Mouse (Mus musculus): ENCODE results near the gene Gk2. TPM values are rescaled to one million over a fixed set of nuclear protein-coding genes. Genes with fewer than 3 reads are reported as not detected.

Gene Gk2
- polyA plus RNA-seq (2015; fragmentation: Nextera tagmentation; extraction: Ambion mirVana): not detected in 2 replicates

GRCm38 (mm10) chr5:97456816-97457215 is at the start of gene Gk2:
Gk2 (minus strand) TSS chr5:97457021.
- WGBS (ENCODE audit: insufficient replicate concordance): 75% methylated on average over 10 of the region's 10 CpGs
- no peak for ATAC-seq (ENCODE audit: insufficient read depth)
- no peak within 1 kb of the TSS for H3K9ac ChIP-seq
- H3K4me2 ChIP-seq: no peak within 1 kb of the TSS
- H3K27ac ChIP-seq (replicated peaks): no peak within 1 kb of the TSS
- no peaks in the 10 kb centered on the region for H3K4me1 ChIP-seq (replicated peaks)
- no peaks in the 10 kb centered on the region for H3K27me3 ChIP-seq
- no peaks in the 10 kb centered on the region for H3K9me3 ChIP-seq (replicated peaks)
- H3K36me3 ChIP-seq (replicated peaks): no peaks in the 10 kb centered on the region
- H3K4me3 ChIP-seq (replicated peaks): no peak within 1 kb of the TSS

DNA sequence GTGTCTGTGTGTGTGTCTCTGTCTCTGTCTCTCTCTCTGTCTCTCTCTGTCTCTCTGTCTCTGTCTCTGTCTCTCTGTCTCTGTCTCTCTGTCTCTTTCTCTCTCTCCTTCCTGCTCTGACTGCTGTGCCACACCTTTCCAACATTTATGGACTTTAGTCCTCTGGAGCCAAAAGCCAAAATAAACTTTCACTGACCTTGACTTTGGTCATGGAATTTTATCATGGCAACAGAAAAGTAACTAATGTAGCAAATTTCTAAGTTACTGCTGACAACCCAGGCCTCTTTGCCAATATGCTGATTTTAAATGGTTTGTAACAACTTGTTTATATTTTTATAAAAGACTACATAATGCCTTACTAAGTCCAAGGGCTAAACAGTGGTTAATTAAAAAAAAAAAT is 41.2 kb upstream of the Gk2 start:
- Histone ChIP-seq H3K4me1 (replicated peaks) (no peaks in the 10 kb centered on the region), H3K9me3 (replicated peaks) (no peaks in the 10 kb centered on the region), H3K27ac (replicated peaks) (no peak overlapping the region), H3K36me3 (replicated peaks) (no peaks in the 10 kb centered on the region), H3K27me3 (no peaks in the 10 kb centered on the region), H3K4me2 (no peak overlapping the region), H3K9ac (no peak overlapping the region), H3K4me3 (replicated peaks) (no peak overlapping the region)
- ATAC-seq (ENCODE audit: insufficient read depth): no peak

DNA sequence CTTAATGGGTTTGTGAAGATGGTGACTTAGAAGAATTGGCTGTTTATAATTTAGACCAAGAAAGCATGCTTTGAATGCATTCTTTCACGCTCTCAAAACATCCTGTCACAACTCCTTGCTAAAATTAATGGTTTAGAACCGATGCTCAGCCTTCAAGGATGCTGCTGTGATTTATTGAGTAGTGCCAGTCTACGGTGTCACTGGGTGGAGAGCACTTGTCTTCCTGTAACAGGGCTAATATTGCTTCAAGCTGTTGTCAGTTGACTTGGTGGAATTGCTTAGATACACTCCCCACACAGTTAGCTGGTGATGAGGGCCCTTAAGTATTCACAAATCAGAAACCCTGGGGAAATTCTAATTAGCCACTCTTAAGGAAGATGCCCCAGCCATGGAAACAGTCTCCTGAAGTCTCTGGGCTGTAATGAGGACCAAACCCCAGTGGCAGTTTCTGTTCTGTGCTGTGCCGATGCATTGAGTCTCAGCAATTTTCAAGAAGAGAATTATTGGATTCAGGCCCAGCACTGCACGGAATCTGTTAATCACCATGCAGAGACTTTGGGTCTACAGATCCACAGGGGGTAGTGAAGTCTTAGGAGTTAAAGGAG is 38.8 kb upstream of the Gk2 start:
- H3K4me2 ChIP-seq: no peak overlapping the region
- H3K9me3 ChIP-seq (replicated peaks): no peaks in the 10 kb centered on the region
- no peak overlapping the region for H3K9ac ChIP-seq
- H3K4me1 ChIP-seq (replicated peaks): no peaks in the 10 kb centered on the region
- no peaks in the 10 kb centered on the region for H3K36me3 ChIP-seq (replicated peaks)
- no peak overlapping the region for H3K27ac ChIP-seq (replicated peaks)
- WGBS (ENCODE audit: insufficient replicate concordance): 49% methylated on average over 5 of the region's 5 CpGs
- H3K4me3 ChIP-seq (replicated peaks): no peak overlapping the region
- ATAC-seq (ENCODE audit: insufficient read depth): no peak
- H3K27me3 ChIP-seq: no peaks in the 10 kb centered on the region

DNA sequence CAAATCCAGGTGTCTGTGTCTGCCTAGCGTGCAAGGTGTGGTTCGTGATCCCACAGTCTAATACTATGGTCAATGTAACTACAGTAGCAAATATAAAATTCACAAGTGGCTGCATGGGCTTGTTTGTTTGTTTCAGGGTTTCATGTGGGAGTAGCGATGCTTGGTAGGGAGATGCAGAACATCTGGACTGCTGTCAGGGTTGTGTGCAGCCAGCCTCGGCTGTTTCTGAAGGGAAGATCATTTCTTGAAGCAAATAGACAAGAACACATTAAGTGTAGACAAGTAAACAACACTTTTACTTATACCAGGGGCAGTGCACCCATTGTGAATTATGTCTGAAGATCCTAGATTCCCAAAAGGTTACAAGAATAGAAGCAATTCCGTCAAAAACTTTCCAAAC is 36.6 kb upstream of the Gk2 start:
- Histone ChIP-seq H3K36me3 (replicated peaks) (no peaks in the 10 kb centered on the region), H3K4me1 (replicated peaks) (no peaks in the 10 kb centered on the region), H3K27me3 (no peaks in the 10 kb centered on the region), H3K4me3 (replicated peaks) (no peak overlapping the region), H3K9me3 (replicated peaks) (no peaks in the 10 kb centered on the region), H3K9ac (no peak overlapping the region), H3K27ac (replicated peaks) (no peak overlapping the region), H3K4me2 (no peak overlapping the region)
- no peak for ATAC-seq (ENCODE audit: insufficient read depth)
- WGBS (ENCODE audit: insufficient replicate concordance): 62% methylated on average over 5 of the region's 5 CpGs

DNA sequence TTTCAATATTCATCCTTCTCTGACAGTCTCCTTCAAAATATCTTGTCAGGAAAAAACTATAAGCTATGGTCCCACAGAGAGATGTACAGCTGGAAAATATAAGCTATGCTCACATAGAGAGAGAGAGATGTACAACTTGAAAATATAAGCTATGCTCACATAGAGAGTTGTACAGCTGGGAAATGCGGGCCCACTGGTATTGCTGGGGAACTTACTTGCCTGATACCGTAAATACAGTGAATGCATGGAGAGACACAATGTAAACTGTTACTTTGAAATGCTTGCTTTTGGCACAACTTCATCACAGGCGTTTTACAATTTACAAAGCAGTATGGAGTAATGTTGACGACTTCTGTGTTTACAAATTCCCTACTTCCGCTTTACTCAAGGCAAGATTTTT is 29.3 kb upstream of the Gk2 start:
- H3K27me3 ChIP-seq: no peaks in the 10 kb centered on the region
- no peak overlapping the region for H3K9ac ChIP-seq
- H3K4me3 ChIP-seq (replicated peaks): no peak overlapping the region
- H3K4me2 ChIP-seq: no peak overlapping the region
- H3K36me3 ChIP-seq (replicated peaks): no peaks in the 10 kb centered on the region
- ATAC-seq (ENCODE audit: insufficient read depth): no peak
- H3K9me3 ChIP-seq (replicated peaks): no peaks in the 10 kb centered on the region
- 66% methylated on average over 5 of the region's 5 CpGs for WGBS (ENCODE audit: insufficient replicate concordance)
- H3K4me1 ChIP-seq (replicated peaks): no peaks in the 10 kb centered on the region
- H3K27ac ChIP-seq (replicated peaks): no peak overlapping the region

- H3K9me3 ChIP-seq (replicated peaks): no peaks in the 10 kb centered on the region
- no peak overlapping the region for H3K9ac ChIP-seq
- H3K4me3 ChIP-seq (replicated peaks): no peak overlapping the region
- no peaks in the 10 kb centered on the region for H3K27me3 ChIP-seq
- H3K4me1 ChIP-seq (replicated peaks): no peaks in the 10 kb centered on the region
- 31% methylated on average over 1 of the region's 1 CpGs for WGBS (ENCODE audit: insufficient replicate concordance)
- no peak overlapping the region for H3K27ac ChIP-seq (replicated peaks)
- H3K36me3 ChIP-seq (replicated peaks): no peaks in the 10 kb centered on the region
- ATAC-seq (ENCODE audit: insufficient read depth): no peak
- no peak overlapping the region for H3K4me2 ChIP-seq
Measured at GRCm38 (mm10) chr5:97479991-97480390, 23.2 kb upstream of the Gk2 start.

DNA sequence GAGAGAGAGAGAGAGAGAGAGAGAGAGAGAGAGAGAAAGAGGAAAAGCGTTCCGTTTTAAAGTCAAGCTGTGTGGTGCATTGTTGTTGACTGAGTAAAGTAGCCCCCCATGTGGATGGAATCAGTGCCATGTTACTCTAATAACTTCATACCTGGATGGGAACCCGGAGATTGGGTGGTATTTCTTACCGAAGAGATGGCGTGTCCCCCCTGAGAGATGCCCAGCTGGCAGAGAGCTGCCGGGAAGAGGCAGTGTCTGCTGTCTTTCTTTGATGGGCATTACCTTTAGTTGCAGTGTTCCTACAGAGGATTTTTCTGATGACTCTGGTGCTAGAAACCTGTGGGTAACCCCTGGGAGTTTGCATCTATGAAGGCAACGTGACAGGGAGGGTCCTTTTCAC is 10.4 kb upstream of the Gk2 start:
- Histone ChIP-seq H3K27me3 (no peaks in the 10 kb centered on the region), H3K4me2 (no peak overlapping the region), H3K27ac (replicated peaks) (no peak overlapping the region), H3K9ac (no peak overlapping the region), H3K4me3 (replicated peaks) (no peak overlapping the region), H3K4me1 (replicated peaks) (no peaks in the 10 kb centered on the region), H3K9me3 (replicated peaks) (no peaks in the 10 kb centered on the region), H3K36me3 (replicated peaks) (no peaks in the 10 kb centered on the region)
- 73% methylated on average over 7 of the region's 7 CpGs for WGBS (ENCODE audit: insufficient replicate concordance)
- ATAC-seq (ENCODE audit: insufficient read depth): no peak

- Histone ChIP-seq H3K4me2 (no peak overlapping the region), H3K4me3 (replicated peaks) (no peak overlapping the region), H3K36me3 (replicated peaks) (no peaks in the 10 kb centered on the region), H3K27ac (replicated peaks) (no peak overlapping the region), H3K4me1 (replicated peaks) (no peaks in the 10 kb centered on the region), H3K27me3 (no peaks in the 10 kb centered on the region), H3K9ac (no peak overlapping the region), H3K9me3 (replicated peaks) (no peaks in the 10 kb centered on the region)
- ATAC-seq (ENCODE audit: insufficient read depth): no peak
- 56% methylated on average over 10 of the region's 10 CpGs for WGBS (ENCODE audit: insufficient replicate concordance)
Measured at GRCm38 (mm10) chr5:97466430-97467158, 9.8 kb upstream of the Gk2 start.

DNA sequence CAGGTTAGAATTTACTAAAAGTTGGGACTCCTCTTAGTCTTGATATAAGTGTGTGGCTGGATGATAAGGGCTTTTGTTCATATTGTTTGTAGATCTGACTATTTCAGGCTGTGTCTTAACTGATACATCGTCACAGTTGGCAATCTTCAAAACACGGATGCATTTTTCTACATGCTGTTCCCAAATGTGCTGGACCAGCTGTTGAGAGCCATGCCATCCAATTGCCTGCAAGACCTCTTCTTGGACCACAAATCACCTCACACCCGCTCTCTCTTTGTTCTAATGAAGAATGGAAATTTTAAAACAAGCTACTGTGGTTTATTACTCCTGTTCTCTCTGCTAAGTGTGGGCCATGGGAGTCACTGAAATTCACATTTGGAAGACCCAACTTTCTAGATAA is 9.1 kb upstream of the Gk2 start:
- Histone ChIP-seq H3K27ac (replicated peaks) (no peak overlapping the region), H3K4me1 (replicated peaks) (no peaks in the 10 kb centered on the region), H3K4me2 (no peak overlapping the region), H3K36me3 (replicated peaks) (no peaks in the 10 kb centered on the region), H3K9ac (no peak overlapping the region), H3K27me3 (no peaks in the 10 kb centered on the region), H3K9me3 (replicated peaks) (no peaks in the 10 kb centered on the region), H3K4me3 (replicated peaks) (no peak overlapping the region)
- 56% methylated on average over 3 of the region's 3 CpGs for WGBS (ENCODE audit: insufficient replicate concordance)
- ATAC-seq (ENCODE audit: insufficient read depth): no peak

DNA sequence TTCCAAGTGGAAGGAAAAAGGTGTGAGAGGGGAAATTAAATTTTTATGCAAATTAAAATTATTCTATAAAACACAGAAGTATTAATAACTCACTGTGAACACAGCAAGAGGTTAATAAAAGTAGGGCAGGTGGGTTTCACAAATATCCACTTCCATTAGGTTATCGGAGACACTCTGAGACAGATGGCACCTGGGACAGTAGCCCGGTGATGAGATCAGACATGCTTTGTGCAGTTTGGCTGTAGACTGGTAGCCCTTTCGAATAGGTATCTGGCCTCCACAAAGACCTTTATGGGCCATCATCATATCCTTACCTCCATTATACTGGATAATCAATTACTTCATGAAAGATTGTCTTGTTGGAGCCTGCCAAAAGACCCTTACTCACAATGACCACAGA is 6.0 kb upstream of the Gk2 start:
- Histone ChIP-seq H3K27ac (replicated peaks) (no peak overlapping the region), H3K36me3 (replicated peaks) (no peaks in the 10 kb centered on the region), H3K4me2 (no peak overlapping the region), H3K27me3 (no peaks in the 10 kb centered on the region), H3K4me1 (replicated peaks) (no peaks in the 10 kb centered on the region), H3K9me3 (replicated peaks) (no peaks in the 10 kb centered on the region), H3K9ac (no peak overlapping the region), H3K4me3 (replicated peaks) (no peak overlapping the region)
- WGBS (ENCODE audit: insufficient replicate concordance): 79% methylated on average over 3 of the region's 3 CpGs
- no peak for ATAC-seq (ENCODE audit: insufficient read depth)

GRCm38 (mm10) chr5:97451451-97451850 is 5.4 kb downstream of the Gk2 start:
- no peak overlapping the region for H3K27ac ChIP-seq (replicated peaks)

GRCm38 (mm10) chr5:97444191-97444590 is 12.6 kb downstream of the Gk2 start:
- 46% methylated on average over 1 of the region's 1 CpGs for WGBS (ENCODE audit: insufficient replicate concordance)
- H3K4me3 ChIP-seq (replicated peaks): no peak overlapping the region
- ATAC-seq (ENCODE audit: insufficient read depth): no peak
- no peaks in the 10 kb centered on the region for H3K4me1 ChIP-seq (replicated peaks)
- no peak overlapping the region for H3K27ac ChIP-seq (replicated peaks)
- no peak overlapping the region for H3K4me2 ChIP-seq
- H3K27me3 ChIP-seq: no peaks in the 10 kb centered on the region
- H3K9ac ChIP-seq: no peak overlapping the region
- H3K36me3 ChIP-seq (replicated peaks): no peaks in the 10 kb centered on the region
- no peaks in the 10 kb centered on the region for H3K9me3 ChIP-seq (replicated peaks)

More at GRCm38 (mm10) chr5:97451451-97451850, 5.4 kb downstream of the Gk2 start:
- no peaks in the 10 kb centered on the region for H3K27me3 ChIP-seq
- no peak overlapping the region for H3K4me3 ChIP-seq (replicated peaks)
- H3K9me3 ChIP-seq (replicated peaks): no peaks in the 10 kb centered on the region
- H3K9ac ChIP-seq: no peak overlapping the region
- 62% methylated on average over 4 of the region's 4 CpGs for WGBS (ENCODE audit: insufficient replicate concordance)
- H3K4me2 ChIP-seq: no peak overlapping the region
- H3K4me1 ChIP-seq (replicated peaks): no peaks in the 10 kb centered on the region
- H3K36me3 ChIP-seq (replicated peaks): no peaks in the 10 kb centered on the region
- no peak for ATAC-seq (ENCODE audit: insufficient read depth)
